Mouse (Mus musculus) left cerebral cortex, postnatal 25 days (tissue): ENCODE measurements around the gene 1700019D03Rik. TPM values are rescaled to one million over a fixed set of nuclear protein-coding genes. Genes with fewer than 3 reads are reported as not detected.

Source experiments
- DNase-seq, 2 experiments: peaks; one replicate each; pipeline ENCODE4 v3.0.0; 2022; ENCODE audit warnings: low spot score in 2 of 2, mixed read lengths in 1 of 2
- intact Hi-C: fragments of 180-260 bp; cut with DNase I; formaldehyde crosslinking; loops from one replicate; pipeline ENCODE4 v1.15.1; 2025
- total RNA-seq, 2 experiments: library from RNA; stranded (reverse); gene quantifications; 2 replicates each; pipeline ENCODE4 v1.2.3; 2021

The 1700019D03Rik gene
- total RNA-seq, result 10 to 100 TPM; 13.7 to 16.3 TPM

- DNase-seq, result no peak
- intact Hi-C loops, result no loop called here
Observed at GRCm38 (mm10) chr1:53020079-53020478, at the start of gene 1700019D03Rik. 1700019D03Rik (minus strand) TSS chr1:53020179.

DNA sequence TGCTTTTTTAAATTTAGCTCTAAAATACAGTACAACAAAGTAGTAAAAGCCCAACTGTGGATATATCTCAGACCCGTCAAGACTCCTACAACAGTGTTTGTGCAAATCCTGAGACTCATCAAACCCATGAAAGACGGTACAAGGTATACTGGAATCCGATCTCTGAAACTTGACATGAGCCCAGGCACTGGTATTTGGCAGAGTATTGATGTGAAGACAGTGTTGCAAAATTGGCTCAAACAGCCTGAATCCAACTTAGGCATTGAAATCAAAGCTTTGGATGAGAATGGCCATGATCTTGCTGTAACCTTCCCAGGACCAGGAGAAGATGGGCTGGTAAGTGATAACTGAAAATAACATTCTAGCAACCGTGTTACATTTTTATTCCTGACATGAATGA, 43.9 kb upstream of the 1700019D03Rik start:
- intact Hi-C loops, result no loop called here
- DNase-seq, result no peak

- peak; percentile 36 to 63 for DNase-seq
- intact Hi-C loops, result no loop called here
Observed at GRCm38 (mm10) chr1:53061871-53062608, 42.1 kb upstream of the 1700019D03Rik start.

DNA sequence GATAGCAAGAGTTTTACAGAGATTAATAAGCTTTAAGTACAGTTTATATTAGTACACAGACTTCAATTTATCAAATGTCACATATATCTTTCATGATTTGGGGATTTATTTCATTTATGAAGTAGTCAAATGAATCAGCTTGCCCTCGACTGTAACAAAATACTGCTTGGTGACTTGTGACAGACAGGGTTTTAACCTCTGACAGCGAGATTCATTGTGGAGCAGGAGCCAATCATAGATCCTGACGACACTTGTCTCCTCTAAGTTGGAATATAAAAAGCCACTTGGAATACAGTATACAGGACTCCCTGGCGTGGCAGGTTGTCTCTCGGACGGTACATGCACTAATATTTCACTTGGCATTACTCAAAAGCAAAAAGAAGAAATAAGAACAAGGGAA, 41.4 kb upstream of the 1700019D03Rik start, which contains the start of gene Mstn:
Mstn (plus strand) TSS at position 301 of the 400 bp plus-strand sequence.
- intact Hi-C loops, result no loop called here
- no peak for DNase-seq

GRCm38 (mm10) chr1:53060499-53060898, 40.5 kb upstream of the 1700019D03Rik start:
- DNase-seq, result no peak
- intact Hi-C loops, result no loop called here

DNA sequence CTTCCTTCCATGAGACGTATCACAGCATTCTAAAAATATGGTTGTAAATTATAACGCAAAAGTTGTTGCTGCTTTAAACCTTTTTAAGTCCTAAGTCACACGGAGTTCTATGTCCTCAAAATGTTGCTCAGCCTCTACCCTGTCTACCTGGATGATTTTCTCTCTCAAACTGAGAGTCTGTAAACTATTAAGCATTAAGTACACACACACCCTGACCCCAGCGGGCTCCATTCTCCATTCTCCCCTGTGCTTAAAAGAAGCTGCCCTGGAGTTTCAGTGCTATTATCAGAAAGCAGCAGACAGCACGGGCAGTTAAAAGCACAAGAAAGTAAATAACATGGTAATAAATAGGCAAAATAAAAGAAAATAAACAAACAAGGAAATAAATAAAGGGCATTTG, 39.1 kb upstream of the 1700019D03Rik start:
- DNase-seq, result no peak
- intact Hi-C loops, result no loop called here

DNA sequence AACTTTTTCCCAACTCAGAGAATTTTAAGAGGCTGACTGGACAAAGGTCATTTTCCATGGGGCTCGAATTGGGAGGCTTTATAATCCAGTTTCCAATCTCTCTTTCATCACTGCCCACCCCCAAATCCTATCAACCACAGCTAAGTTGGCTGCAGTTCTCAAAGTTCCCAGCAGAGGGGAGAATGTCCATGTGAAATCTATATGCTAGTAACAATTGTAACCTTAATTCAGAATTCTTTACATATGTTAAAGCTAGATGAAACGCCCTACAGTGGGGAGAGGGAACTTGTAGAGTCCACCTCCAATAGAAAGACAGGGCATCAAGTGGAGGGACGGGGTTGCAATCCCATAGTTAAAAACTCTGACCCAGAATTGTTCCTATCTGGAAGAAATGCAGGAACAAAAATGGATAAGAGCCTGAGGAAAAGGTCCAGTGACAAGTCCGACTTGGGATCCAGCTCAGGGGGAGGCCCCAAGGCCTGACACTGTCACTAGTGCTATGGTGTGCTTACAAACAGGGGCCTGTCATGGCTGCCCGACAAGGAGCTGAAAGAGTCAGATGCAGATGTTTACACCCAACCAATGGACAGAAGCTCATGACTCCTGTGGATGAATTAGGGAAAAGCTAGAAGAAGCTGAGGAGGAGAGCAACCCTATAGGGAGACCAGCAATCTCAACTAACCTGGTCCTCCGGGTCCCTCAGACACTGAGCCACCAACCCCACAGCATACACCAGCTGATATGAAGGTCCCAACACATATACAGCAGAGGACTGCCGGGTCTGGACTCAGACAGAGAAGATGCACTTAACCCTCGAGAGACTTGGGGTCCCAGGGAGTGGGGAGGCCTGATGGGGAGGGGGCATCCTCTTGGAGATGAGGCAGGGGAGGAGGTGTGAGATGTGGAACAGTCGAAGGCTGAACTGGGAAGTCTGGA, 33.4 kb upstream of the 1700019D03Rik start:
- DNase-seq, result peak; percentile 64 to 73
- intact Hi-C loops, result loop anchor here (1.0 to 2.0 kb wide), 2 partner anchors 219 to 299 kb away; partner anchors contain the start of genes Asdurf, Asnsd1 and Gm28551

GRCm38 (mm10) chr1:53049763-53050427, 29.9 kb upstream of the 1700019D03Rik start:
- no peak for DNase-seq
- intact Hi-C loops, result no loop called here

DNA sequence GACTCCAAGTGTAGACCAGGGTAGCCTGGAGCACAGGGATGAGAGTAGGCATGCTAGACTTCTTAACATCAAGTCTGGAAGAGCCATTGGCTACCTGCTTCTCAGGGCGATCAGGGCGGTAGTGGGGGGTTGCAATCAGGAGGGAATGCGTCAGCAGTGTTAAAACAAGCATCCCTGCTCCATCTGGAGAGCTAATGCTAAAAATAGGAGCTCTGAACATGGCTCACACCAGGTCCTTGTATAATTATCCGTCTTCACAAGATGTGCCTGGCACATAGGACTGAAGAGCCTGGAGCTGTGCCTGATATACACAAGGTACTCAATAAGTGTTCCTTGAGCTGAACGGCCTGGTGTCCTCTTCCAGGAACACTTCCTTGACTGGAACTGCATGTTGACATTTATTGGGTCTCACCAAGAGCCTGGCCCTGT, 17.5 kb upstream of the 1700019D03Rik start:
- intact Hi-C loops, result loop anchor here (10.0 kb wide), 1 partner anchor 243 kb away; no protein-coding TSS in a partner anchor
- peak in 1 of 2 experiments; percentile 40 for DNase-seq

DNA sequence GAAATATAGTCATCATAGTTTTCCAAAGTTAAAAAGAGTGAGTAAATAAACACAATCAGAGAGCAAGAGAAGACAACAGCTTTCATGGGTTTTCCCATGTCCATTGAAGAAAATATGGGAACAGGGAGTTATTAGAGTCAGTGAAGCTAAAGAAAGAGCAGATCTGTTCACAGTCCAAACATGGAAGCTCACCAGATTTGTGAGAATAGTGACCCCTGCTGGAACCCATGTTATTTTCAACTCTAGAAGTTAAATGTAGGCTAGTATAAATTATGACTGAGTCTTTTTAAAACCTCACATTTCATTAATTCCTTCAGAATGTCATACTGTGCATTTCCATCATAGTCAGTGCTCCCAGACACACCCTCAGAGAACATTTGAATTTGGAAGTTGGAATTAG, 12.6 kb upstream of the 1700019D03Rik start:
- intact Hi-C loops, result loop anchor here (5.0 to 10.0 kb wide), 3 partner anchors 238 to 735 kb away; no protein-coding TSS in a partner anchor
- DNase-seq, result peak; percentile 30 to 74

GRCm38 (mm10) chr1:53018746-53019505, 1.1 kb downstream of the 1700019D03Rik start:
- peak in 1 of 2 experiments; percentile 49 for DNase-seq
- intact Hi-C loops, result no loop called here

DNA sequence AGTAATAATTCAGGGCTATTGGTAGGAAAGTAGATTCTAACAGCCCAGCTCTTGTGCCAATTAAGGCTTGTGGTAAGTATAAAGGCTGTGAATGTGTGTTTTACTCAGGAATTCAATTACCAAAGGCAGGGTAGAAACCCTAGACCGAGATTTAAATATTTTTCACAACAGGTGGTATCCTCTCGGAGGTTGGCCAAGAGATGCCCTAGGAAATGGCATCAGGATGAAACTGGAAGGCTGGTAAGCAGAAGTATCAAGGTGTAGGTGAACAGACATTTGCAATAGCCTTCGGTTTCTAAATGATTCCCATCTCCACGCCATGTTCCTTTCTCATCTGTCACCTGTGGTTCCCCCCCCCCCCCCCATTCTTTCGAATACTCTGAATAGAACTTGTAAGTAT, 4.4 kb downstream of the 1700019D03Rik start:
- intact Hi-C loops, result no loop called here
- no peak for DNase-seq

DNA sequence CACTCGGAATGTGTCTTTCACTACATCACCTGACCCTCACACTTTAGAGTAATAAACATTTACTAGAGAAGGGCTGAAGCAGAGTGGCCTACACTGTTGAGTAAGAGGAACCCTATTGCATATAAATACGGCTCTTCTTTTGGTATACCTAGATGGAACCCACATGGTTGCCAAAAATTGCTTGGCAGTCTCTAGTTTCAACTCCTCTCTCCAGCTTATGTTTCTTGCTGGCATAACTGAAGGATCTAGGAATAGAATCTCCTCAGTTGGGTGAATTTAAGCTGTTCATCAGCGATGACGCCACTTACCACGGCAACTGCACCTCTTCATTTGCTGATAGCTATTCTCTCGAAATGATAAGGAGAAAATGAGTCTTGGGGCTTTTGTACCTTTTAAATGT, 5.3 kb downstream of the 1700019D03Rik start:
- intact Hi-C loops, result no loop called here
- DNase-seq, result peak in 1 of 2 experiments; percentile 87

DNA sequence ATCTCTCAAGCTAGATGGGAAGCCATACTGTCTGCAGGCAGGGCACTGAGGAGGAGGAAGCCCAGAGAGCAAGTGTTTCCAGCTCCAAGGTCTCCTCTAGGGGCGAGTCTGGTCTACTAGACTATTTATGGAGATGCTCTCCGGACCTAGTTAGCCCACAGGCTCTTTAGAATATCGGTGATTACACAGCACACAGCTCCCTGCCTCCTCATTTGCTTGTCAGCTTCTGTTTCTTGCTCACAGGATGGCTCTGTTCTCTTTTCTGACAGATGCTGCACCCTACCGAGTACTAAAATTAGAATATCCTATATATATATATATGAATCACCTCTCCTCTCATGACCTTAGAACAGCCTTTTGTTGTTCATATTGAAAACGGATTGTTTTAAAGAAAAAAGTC, 33.3 kb downstream of the 1700019D03Rik start:
- intact Hi-C loops, result no loop called here
- peak; percentile 28 to 76 for DNase-seq

GRCm38 (mm10) chr1:52973198-52973597, 46.8 kb downstream of the 1700019D03Rik start:
- DNase-seq, result no peak
- intact Hi-C loops, result no loop called here

DNA sequence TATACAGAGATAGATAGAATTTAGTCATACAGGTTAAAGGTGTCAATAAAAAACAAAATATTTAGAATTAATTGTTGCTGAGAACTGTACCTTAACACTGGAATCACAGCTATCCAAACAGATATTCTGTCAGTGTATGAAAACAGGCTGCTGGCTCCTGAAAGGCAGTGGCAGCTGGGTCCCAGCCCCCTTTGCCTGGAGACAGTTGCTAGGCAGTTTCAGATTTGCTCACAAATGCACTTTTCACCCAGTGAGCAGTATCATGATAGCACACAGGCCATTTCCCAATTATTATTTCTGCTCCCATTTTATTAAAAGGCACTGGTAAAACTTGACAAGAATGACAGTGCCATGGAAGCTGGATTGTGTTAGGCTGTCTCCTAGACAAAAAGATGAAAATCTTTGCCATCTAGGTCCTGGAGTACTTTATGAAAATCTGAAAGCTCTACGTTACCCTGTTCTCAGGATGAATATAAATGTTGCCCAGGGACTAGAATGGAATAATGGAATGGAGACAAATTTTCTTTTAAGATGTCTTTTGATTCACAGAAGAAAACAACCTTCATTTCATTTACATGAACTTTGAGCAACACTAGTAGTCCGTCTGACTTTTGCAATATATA, 48.0 kb downstream of the 1700019D03Rik start:
- DNase-seq, result no peak

DNA sequence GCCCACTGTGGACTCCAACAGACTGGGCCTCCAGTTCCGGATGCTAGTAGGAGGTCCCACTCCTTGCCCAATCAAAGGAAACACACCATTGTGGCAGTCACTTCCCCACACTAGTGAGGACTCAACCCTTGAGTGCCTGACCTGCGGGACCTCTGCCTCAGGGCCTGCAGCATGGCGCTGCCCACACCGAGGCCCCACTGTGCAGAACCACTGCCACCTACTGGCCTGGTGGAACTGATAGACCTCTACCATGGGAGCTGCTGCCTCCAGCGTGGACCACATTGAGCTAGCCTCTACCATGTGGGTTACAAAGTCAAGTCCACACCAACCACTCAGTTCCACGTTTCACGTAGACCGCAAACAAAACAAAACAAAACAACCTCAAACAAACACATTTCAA, 55.4 kb downstream of the 1700019D03Rik start:
- no peak for DNase-seq
- intact Hi-C loops, result no loop called here

More for the DNA sequence above, 48.0 kb downstream of the 1700019D03Rik start:
- intact Hi-C loops, result no loop called here

DNA sequence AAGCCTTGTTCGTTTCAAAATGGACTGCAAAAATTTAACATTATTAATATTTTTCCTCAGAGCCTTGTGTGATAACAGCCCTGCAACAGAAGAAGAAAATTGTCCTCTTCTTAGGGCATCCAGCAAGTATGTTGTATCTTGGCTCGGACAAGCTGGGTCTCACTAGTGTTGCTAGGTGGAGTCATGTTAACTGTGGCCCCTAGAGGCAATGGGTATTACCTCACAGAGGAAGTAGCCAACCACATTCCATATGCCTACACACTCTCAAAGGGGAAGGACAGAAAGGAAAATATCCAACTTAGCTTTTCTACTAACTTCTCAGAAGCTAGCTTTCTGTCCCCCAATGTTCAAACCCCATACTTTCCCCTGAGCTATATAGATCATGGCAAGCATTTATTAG, 56.9 kb downstream of the 1700019D03Rik start:
- no peak for DNase-seq
- intact Hi-C loops, result no loop called here
